Mouse (Mus musculus): Measurements from ENCODE around the gene Hacd4. TPM values are rescaled to one million over a fixed set of nuclear protein-coding genes. Genes with fewer than 3 reads are reported as not detected.

Hacd4 gene
- polyA plus RNA-seq, 1 experiment from 2014 or later, result 3.5 TPM

DNA sequence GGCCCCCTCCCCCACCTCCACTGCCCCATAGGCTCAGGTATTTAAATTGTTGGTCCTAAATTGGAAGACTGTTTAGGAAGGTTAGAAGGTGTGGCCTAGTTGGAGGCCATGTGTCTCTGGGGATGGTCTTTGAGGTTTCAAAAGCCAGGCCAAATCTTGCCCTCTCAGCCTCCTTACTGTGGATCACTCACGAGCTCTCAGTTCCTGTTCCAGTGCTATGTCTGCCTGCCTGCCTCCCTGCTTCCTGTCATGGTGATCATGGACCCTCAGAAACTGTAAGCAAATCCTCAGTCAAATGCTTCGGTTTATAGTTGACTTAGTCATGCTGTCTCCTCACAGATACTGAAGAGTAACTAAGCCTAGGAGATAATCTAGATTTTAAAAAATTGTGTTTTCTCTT, 19.9 kb upstream of the Hacd4 start:
- WGBS, result 77% methylated on average over 2 of the region's 2 CpGs
- Histone ChIP-seq H3K4me3 (no peak overlapping the region), H3K27me3 (replicated peaks; ENCODE audit: low read depth, poor library complexity, severe bottlenecking) (no peaks in the 10 kb centered on the region), H3K27ac (replicated peaks) (no peak overlapping the region), H3K4me1 (peaks cover 12% of the 10 kb centered on the region), H3K9me3 (no peaks in the 10 kb centered on the region), H3K36me3 (replicated peaks) (no peaks in the 10 kb centered on the region)
- DNase-seq (ENCODE audit: low spot score), result no peak

DNA sequence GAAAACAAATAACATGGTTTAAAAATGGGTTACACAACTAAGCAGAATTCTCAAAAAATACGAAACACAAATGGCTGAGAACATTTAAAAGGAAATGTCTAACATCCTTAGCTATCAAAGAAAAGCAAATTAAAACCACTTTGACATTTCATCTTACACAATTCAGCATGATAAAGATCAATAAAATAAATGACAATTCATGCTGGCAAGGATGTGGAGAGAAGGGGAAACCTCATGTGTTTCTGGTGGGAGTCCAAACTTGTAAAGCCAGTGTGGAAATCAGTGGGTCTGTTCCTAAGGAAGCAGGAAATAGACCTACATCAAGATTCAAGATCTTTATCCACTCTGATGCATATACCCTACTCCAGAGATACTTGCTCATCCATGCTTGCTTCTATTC, 19.4 kb upstream of the Hacd4 start:
- WGBS, result 83% methylated on average over 1 of the region's 1 CpGs
- Histone ChIP-seq H3K9me3 (no peaks in the 10 kb centered on the region), H3K27me3 (replicated peaks; ENCODE audit: low read depth, poor library complexity, severe bottlenecking) (no peaks in the 10 kb centered on the region), H3K4me1 (peaks cover 6% of the 10 kb centered on the region), H3K4me3 (no peak overlapping the region), H3K27ac (replicated peaks) (no peak overlapping the region), H3K36me3 (replicated peaks) (no peaks in the 10 kb centered on the region)
- DNase-seq (ENCODE audit: low spot score), result no peak

DNA sequence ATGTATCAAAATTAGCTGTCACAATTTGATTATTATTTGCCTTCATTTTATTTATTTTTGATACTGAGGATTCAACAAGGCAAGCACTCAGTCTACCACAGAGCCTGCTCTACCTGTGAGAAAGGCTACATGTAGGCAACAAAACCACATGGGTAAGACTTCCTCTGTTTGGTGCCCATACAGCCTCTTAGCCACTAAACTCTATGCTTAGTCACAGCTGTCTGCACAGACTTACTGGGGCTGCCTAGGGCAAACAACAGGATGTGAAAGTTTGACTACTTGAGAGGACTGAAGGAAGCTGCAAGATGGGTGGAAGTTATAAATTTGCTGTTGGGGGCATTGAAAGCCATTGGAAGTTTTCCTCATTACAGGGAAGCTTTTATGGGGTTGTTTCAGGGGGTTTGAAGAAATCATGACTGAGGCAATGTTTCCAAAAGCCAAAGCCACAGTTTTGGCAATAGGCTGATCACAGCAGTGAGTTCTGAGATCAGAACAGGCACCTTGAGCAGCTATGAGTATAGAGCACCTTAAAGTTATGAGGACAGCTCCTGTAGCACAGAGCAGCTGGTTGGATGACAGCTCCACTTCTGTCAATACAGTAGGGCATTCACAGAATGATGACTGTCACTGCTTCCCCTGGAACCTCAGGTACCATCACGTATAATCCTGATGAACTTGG, 11.5 kb upstream of the Hacd4 start:
- H3K9me3 ChIP-seq, result no peaks in the 10 kb centered on the region
- H3K4me3 ChIP-seq, result no peak overlapping the region
- 93% methylated on average over 1 of the region's 1 CpGs for WGBS

DNA sequence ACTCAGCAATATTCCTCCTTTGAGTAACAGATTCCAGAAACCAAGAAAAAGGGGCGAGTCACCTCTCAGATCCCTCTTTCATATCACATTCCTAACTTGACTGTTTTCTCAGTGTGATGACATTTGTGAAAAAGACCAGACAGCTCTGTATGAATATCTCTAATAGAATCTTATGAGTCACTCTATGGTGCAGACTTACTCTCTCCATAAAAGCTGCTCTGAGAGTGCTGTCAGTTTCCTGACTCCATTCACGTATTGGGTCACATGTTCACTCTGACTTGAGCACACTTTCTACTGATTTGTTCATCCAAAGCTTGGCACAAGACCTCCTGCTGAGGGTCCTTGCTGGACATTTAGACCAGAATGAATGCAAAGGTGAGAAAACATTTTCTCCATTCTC, 10.2 kb upstream of the Hacd4 start:
- 76% methylated on average over 2 of the region's 2 CpGs for WGBS

More for the DNA sequence above, 11.5 kb upstream of the Hacd4 start:
- DNase-seq (ENCODE audit: low spot score), result no peak
- no peak overlapping the region for H3K27ac ChIP-seq (replicated peaks)
- H3K27me3 ChIP-seq (replicated peaks; ENCODE audit: low read depth, poor library complexity, severe bottlenecking), result no peaks in the 10 kb centered on the region
- H3K36me3 ChIP-seq (replicated peaks), result no peaks in the 10 kb centered on the region
- H3K4me1 ChIP-seq, result no peaks in the 10 kb centered on the region

DNA sequence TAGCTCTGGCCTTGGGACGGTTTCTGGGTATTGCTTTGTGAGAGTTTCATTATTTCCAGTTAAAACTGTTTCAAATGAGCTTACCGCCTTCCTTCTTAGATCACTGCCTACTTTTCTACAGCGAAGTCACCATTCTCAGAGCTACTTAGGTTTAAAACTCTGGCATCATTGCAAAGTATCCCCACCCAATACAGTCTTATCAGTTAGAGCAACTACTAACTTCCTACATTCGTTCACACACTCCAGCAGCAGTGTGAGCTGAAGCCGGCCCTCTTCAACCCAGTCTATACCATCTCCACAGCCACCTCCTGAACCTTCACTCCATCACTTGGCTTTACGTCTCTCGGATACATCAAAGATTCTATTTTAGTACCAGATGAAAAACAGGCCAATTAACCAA, 2.1 kb upstream of the Hacd4 start:
- Histone ChIP-seq H3K4me3 (no peak overlapping the region), H3K36me3 (replicated peaks) (no peaks in the 10 kb centered on the region), H3K4me1 (peaks cover 31% of the 10 kb centered on the region), H3K9me3 (no peaks in the 10 kb centered on the region), H3K27me3 (replicated peaks; ENCODE audit: low read depth, poor library complexity, severe bottlenecking) (no peaks in the 10 kb centered on the region), H3K27ac (replicated peaks) (no peak overlapping the region)
- 92% methylated on average over 7 of the region's 7 CpGs for WGBS
- DNase-seq (ENCODE audit: low spot score), result no peak

More for the DNA sequence above, 10.2 kb upstream of the Hacd4 start:
- no peak overlapping the region for H3K27ac ChIP-seq (replicated peaks)
- no peaks in the 10 kb centered on the region for H3K4me1 ChIP-seq
- no peak overlapping the region for H3K4me3 ChIP-seq
- no peaks in the 10 kb centered on the region for H3K9me3 ChIP-seq
- no peak for DNase-seq (ENCODE audit: low spot score)
- H3K27me3 ChIP-seq (replicated peaks; ENCODE audit: low read depth, poor library complexity, severe bottlenecking), result no peaks in the 10 kb centered on the region
- no peaks in the 10 kb centered on the region for H3K36me3 ChIP-seq (replicated peaks)

DNA sequence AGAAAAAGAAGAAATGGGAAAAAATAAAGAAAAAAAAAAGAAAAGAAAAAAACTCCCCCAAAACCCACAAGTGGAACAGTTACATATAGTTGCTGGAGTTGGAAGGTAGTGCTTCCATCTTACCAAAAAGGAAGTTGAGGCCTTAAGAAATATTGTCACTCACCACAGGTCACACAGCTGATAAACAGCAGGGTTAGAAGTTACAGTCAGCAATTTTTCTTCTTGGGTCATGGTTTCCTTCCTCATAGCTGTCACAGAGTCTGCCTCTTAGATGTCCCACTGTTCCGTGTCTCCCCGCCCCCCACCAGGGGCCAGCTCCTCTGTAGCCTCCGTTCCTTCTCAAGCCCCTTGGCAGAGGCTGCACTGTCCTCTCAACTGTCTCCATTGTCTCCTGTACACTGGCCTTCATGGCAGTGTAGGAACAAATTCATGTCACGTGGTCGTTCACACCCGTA, 968 bp upstream of the Hacd4 start:
- H3K9me3 ChIP-seq, result no peaks in the 10 kb centered on the region
- H3K27me3 ChIP-seq (replicated peaks; ENCODE audit: low read depth, poor library complexity, severe bottlenecking), result no peaks in the 10 kb centered on the region
- peaks cover 31% of the 10 kb centered on the region for H3K4me1 ChIP-seq
- no peak overlapping the region for H3K4me3 ChIP-seq
- WGBS, result 80% methylated on average over 6 of the region's 6 CpGs
- no peak for DNase-seq (ENCODE audit: low spot score)
- no peaks in the 10 kb centered on the region for H3K36me3 ChIP-seq (replicated peaks)
- no peak overlapping the region for H3K27ac ChIP-seq (replicated peaks)

DNA sequence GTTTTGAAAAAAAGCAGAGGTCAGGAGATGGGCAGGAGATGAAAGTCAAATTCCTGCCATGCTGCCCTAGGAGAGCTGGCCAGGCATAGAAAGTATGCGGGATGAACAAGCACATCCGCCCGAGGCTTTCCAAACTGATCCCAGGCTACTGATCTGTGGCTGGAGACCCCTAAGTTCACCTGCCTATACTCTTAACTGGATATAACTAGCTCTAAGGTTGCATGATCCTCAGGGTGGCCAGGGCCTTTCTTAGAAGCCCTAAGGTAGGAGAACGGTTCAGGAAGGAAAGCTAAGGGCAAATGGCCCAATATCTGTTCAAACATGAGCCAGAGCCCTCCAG, 232 bp upstream of the Hacd4 start:
- Histone ChIP-seq H3K27me3 (replicated peaks; ENCODE audit: low read depth, poor library complexity, severe bottlenecking) (no peaks in the 10 kb centered on the region), H3K36me3 (replicated peaks) (no peaks in the 10 kb centered on the region), H3K27ac (replicated peaks) (peak overlapping the region; percentile 83), H3K9me3 (no peaks in the 10 kb centered on the region), H3K4me1 (peaks cover 31% of the 10 kb centered on the region), H3K4me3 (peak overlapping the region; percentile 55)
- WGBS, result 22% methylated on average over 4 of the region's 4 CpGs
- no peak for DNase-seq (ENCODE audit: low spot score)

DNA sequence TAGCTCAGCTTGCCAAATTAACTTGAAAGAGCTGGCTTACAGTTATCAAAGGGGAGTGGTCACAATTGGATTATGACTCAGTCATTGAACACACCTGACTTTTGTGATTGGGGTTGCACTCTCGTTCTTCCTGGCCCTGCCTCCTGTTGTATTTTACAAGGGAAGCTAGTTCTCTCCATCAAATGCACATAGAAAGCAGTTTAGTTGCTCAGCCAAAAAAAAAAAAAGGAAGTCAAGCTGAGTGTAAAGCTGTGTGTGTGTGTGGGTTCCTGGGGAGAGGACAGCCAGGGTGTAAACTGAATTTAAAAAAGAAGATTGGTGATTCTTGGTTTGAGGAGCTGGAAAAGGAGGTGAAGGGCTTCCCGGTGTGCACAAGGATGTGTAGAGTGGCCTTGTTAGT, 811 bp downstream of the Hacd4 start:
- DNase-seq (ENCODE audit: low spot score), result no peak
- H3K9me3 ChIP-seq, result no peaks in the 10 kb centered on the region
- H3K27ac ChIP-seq (replicated peaks), result peak overlapping the region; percentile 83; the same call in 1 of the 2 replicates
- 55% methylated on average over 2 of the region's 2 CpGs for whole genome bisulfite sequencing
- H3K4me3 ChIP-seq, result peak overlapping the region; percentile 55; the same call in 1 of the 2 replicates
- no peaks in the 10 kb centered on the region for H3K27me3 ChIP-seq (replicated peaks; ENCODE audit: low read depth, poor library complexity, severe bottlenecking)
- H3K4me1 ChIP-seq, result peaks cover 31% of the 10 kb centered on the region
- H3K36me3 ChIP-seq (replicated peaks), result no peaks in the 10 kb centered on the region

DNA sequence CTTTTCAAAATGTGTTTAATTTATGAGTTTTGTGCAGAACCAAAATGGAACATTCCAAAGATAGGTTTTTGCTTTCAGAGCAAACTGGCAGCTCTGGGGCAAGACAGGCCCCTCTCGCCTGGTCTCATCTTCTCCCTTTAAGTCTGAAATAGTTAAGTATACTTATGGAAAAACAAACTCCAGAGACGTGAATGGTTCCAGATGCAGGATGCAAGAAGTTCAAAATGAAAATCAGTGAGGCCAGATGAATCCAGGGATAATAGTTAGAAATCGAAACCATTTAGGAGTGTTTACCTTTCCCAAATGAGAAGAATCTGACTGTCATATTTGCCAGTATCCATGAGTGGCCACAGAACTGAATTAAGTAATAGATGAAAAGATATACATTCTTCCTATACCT, 1.6 kb downstream of the Hacd4 start:
- DNase-seq (ENCODE audit: low spot score), result no peak
- no peak overlapping the region for H3K4me3 ChIP-seq
- peaks cover 31% of the 10 kb centered on the region for H3K4me1 ChIP-seq
- H3K27ac ChIP-seq (replicated peaks), result no peak overlapping the region
- WGBS, result 50% methylated on average over 3 of the region's 3 CpGs
- H3K27me3 ChIP-seq (replicated peaks; ENCODE audit: low read depth, poor library complexity, severe bottlenecking), result no peaks in the 10 kb centered on the region
- H3K36me3 ChIP-seq (replicated peaks), result no peaks in the 10 kb centered on the region
- H3K9me3 ChIP-seq, result no peaks in the 10 kb centered on the region

DNA sequence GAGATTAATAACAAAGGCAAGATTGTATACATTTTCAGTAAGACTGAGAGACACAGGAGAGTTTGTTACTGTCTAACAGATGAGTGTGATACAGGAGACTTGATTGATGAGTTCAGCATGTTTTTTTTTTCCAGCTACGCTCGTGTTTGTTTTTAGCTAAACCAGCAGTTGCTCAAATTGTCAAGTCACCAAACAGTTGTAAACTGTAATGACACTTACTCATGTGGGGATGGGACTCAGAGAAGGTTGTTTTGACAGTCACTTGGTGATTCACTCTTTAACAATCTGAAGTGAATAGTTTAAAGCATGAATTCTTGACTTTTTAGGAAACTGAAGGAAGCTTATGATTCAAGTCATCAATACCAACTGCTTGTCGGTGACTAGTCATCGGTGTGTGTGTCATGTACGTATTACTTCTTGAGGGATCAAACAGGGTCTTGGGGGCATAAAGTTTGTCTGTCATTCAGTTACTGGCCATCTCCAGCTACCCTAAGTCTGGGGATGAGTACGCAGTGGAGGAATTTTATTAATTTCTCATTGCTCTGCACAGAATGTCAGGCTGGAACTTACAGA, 2.0 kb downstream of the Hacd4 start:
- no peaks in the 10 kb centered on the region for H3K9me3 ChIP-seq
- H3K27me3 ChIP-seq (replicated peaks; ENCODE audit: low read depth, poor library complexity, severe bottlenecking), result no peaks in the 10 kb centered on the region
- H3K4me3 ChIP-seq, result no peak overlapping the region
- H3K4me1 ChIP-seq, result peaks cover 29% of the 10 kb centered on the region
- H3K27ac ChIP-seq (replicated peaks), result no peak overlapping the region; the same call in 1 of the 2 replicates
- 80% methylated on average over 6 of the region's 6 CpGs for WGBS
- no peak for DNase-seq (ENCODE audit: low spot score)
- no peaks in the 10 kb centered on the region for H3K36me3 ChIP-seq (replicated peaks)

DNA sequence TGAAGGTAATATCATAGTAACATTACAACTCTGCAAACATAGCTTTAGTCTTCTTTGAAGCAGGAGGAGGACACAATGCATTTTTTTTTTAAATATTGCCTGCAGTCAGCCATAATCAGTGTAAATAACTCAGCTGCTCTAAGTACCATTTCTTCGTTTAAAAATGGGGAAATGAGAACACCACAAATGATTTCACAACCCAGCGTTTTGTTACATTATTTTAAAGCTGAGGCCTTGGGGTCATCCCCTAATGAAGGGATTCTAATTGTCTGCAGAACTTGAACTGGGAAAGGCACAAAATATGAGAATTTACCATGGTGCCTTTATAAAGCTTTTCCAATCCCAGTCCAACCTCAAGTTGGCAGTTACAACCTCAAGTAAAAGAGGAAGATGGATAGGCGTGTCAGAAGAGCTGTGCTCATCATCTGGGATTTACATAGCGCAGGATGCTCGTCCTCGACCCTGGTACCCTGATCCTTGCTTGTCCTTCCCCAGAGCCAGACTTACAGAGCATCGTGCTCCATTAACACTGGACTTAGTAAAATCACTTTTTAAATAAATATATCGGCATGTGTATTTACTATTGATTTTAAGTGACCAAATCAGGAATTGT, 6.2 kb downstream of the Hacd4 start:
- Histone ChIP-seq H3K27ac (replicated peaks) (no peak overlapping the region), H3K9me3 (no peaks in the 10 kb centered on the region), H3K27me3 (replicated peaks; ENCODE audit: low read depth, poor library complexity, severe bottlenecking) (no peaks in the 10 kb centered on the region), H3K36me3 (replicated peaks) (no peaks in the 10 kb centered on the region), H3K4me3 (no peak overlapping the region), H3K4me1 (peaks cover 11% of the 10 kb centered on the region)
- DNase-seq (ENCODE audit: low spot score), result no peak
- WGBS, result 79% methylated on average over 8 of the region's 8 CpGs

DNA sequence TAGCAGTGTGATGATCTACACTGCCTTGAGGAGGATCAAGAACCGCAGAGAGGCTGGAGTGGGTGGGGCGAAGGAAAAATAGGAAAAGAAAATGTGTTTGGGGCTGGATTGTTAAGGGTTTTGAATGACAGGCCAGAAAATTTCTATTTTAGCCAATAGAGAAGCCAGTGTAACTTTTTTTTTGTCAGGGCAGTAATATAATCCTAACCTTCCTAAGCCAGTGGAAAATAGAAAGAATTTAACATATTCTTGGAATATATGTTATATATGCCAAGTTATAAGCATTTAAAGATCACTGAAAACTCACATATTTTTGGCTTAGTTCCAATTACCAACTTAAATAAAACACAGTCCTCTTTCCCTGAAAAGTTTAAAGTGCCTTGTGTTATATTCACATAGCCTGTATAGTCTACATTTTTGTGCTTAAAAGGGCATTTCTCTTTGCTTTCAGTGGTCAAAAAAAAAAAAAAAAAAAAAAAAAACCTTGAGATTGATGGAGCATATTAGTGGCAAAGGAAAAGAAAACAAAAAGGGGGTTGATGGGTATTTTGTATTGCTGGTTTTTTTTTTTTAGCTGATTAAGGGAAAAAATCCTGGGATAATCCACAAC, 11.0 kb downstream of the Hacd4 start:
- H3K4me1 ChIP-seq, result no peaks in the 10 kb centered on the region
- DNase-seq (ENCODE audit: low spot score), result no peak
- H3K9me3 ChIP-seq, result no peaks in the 10 kb centered on the region
- no peak overlapping the region for H3K27ac ChIP-seq (replicated peaks)
- H3K36me3 ChIP-seq (replicated peaks), result no peaks in the 10 kb centered on the region
- H3K27me3 ChIP-seq (replicated peaks; ENCODE audit: low read depth, poor library complexity, severe bottlenecking), result no peaks in the 10 kb centered on the region
- no peak overlapping the region for H3K4me3 ChIP-seq
- WGBS, result 85% methylated on average over 2 of the region's 2 CpGs

DNA sequence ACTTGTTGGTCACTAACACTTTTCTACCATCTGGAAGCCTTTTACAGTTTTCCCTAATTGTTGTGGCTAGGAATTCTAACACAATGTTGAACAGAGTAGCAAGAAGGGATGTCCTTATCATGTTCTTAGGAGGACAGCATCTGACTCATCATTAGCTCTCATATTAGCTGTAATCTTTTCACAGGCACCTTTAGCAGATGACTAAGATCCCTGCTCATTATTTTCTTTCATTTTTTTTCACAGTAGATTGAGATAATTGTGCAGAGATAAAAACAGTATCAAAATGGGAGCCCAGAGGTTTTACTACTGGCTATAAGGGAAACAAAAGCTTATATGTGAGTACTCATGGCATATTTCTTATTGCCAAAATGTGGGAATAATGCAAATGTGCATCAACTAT, 14.2 kb downstream of the Hacd4 start:
- Histone ChIP-seq H3K4me1 (no peaks in the 10 kb centered on the region), H3K4me3 (no peak overlapping the region), H3K36me3 (replicated peaks) (no peaks in the 10 kb centered on the region), H3K9me3 (no peaks in the 10 kb centered on the region), H3K27ac (replicated peaks) (no peak overlapping the region), H3K27me3 (replicated peaks; ENCODE audit: low read depth, poor library complexity, severe bottlenecking) (no peaks in the 10 kb centered on the region)
- no peak for DNase-seq (ENCODE audit: low spot score)

Data from embryonic facial prominence, embryonic 10.5 days (tissue).